Mouse (Mus musculus): ENCODE measurements around the gene Plcl2. TPM values are rescaled to one million over a fixed set of nuclear protein-coding genes. Genes with fewer than 3 reads are reported as not detected.

The Plcl2 gene
- total RNA-seq (2015), result 52.0 and 54.7 TPM in 2 replicates
- 58.9 and 61.4 TPM in 2 replicates for total RNA-seq (2017)

DNA sequence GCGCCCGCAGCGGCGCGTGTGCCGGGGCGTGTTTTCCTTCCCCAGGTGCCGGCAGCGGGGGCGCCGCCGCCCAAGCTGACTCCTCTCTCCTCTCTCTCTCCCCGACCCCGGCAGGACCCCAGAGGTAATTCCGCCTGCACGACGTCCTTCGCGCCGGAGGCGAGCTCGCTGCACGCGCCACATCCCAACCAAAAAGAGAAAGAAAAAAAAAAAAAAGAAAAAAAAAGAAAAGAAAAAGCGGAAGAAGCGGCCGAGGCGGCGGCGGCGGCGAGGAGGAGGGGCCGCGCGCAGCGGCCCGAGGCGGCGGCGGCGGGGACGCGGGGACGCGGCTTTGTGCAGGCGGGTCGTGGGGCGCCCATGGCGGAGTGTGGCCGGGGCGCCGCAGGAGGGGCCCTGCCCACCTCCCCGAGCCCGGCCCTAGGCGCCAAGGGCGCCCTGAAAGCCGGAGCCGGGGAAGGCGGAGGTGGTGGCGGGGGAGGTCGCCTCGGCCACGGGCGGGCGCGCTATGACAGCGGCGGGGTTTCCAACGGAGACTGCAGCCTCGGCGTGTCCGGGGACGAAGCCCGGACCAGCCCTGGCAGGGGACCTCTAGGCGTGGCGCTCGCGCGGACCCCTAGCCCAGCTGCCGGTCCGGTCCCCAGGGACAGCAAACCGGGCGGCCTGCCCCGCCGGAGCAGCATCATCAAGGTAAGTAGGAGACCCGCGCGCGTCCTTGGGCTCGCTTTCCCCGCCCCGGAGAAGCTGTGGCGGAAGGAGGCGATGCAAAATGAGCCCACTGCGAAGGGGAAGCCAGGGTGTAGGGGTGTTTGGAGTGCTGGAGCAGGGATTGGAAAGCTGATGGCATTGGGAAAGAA lies at the start of gene Plcl2:
Gene Plcl2, plus strand, starts transcription at position 153 of the 854 bp plus-strand sequence.
- peak; percentile 14 for ATAC-seq (ENCODE audit: poor library complexity, severe bottlenecking)

DNA sequence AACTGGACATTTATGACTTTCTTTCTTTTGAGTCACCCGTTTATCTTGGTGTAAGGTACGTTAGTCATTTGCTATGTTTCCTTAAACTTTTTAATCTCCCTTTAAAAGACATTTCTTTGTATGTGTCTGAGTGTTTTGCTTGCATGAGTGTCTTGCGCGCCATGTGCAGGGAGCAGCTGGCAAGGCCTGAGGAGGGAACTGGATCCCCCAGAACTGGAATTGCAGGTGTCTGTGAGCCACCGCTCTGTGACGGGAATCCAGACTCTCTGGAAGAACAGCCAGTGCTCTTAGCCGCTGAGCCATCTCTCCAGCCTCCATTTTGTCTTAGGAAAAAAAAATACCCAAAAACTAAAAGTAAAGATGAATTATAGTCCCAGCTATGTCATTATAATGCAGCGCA lies 48.9 kb upstream of the Plcl2 start:
- ATAC-seq (ENCODE audit: poor library complexity, severe bottlenecking), result no peak

DNA sequence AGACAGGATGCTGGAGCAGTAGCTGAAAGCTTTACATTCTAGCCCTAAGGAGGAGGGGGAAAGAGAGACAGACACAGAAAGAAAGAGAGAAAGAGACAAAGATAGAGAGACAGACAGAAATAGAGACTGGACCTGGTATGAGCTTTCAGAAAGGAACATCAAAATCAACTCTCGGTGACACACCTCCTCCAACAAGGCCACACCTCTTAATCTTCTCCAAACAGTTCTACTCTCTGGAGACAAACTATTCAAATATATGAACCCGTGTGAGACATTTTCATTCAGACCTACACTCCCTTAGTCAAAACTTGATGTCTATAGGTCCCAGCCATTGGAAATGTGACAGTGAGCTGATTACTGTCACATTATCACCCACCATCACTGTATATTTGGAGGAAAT lies 41.8 kb upstream of the Plcl2 start:
- no peak for ATAC-seq (ENCODE audit: poor library complexity, severe bottlenecking)

DNA sequence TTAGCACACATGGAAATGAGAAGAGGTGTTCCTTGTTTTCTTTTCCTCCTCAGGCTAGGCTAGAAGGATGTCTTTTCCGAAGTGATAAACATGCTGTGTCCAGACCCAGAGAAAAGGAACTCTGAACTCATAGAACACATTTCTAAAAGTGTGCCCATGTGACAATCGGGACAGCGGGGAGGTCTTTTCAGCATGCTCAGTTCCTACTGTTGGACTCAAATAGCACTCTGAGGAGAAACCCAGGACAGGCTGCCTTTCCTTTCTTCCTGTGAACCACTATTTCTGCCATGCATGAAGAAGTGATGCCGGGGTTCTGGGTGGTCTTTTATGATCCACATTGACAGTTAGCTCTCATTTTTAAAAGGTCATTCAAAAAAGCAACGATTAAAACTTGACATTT lies 40.1 kb upstream of the Plcl2 start:
- no peak for ATAC-seq (ENCODE audit: poor library complexity, severe bottlenecking)

DNA sequence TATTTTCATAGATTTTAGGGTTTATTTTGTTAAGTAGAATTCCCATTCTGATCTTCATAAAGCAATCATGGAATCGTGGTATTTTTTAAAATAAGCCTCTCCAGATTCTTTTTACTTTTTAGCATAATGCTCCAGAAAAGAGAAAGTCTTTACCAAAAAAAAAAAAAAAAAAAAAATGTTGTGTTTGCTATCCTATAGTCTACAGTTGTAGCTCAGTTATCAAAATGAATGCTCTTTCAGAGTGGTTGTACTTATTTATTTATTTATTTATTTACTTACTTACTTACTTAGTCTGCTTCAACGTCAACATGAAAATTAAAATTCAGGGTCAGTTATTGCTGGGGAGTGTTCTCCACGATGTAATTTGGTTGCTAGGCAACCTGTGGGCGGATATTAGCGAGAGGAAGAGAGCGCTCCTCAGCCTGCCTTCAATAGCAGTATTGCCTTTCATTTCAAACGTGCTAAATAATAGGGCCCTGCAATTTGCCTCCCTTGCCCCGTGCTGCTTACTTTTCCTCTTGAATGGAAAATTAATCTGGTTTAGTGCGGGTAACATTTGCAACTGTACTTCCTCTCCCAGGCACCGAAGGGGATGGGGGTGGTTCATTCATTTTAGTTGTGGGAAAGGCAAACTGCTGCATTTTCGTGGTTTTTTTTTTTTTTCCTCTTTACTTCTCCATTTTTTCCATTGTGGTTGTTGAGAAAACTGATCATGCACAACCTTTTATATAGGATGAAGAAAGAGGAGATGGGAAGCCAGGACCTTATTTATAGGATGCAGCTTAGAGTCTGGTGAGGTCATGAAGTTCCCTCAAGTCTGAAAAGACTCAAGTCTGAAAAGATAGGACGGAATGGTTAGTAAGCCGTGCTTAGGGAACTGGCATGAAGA lies 39.4 kb upstream of the Plcl2 start:
- ATAC-seq (ENCODE audit: poor library complexity, severe bottlenecking), result peak; percentile 61

DNA sequence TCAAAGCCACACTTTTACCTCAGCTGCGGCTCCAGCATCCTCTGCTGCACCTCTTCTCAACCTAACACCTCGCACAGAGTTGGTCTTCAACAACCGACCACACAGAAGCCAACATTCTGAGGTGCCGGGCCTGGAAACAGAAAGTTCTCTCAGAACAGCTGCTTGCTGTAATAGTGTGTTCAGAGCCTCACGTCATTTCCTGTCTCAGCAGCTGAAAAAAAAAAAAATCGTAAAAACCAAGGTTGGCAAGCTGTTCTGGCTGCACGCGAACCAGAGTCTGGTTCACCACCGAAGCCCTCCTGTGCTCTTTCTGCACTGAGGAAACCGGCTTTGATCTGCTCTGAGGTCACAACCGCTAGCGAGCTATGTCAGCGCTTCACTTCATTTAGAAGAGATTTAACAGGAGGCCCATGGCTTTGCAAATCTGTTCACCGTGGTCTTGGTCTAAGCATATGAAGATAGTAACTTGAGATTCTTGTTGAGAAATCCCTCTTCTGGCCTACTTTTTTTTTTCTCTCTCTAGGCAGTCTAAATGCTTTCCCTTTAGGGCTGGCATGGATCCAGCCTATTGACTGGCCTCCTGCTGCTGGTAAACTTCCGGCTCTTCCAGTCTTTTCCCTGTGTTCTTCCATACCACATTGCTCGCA lies 38.6 kb upstream of the Plcl2 start:
- ATAC-seq (ENCODE audit: poor library complexity, severe bottlenecking), result peak; percentile 77

DNA sequence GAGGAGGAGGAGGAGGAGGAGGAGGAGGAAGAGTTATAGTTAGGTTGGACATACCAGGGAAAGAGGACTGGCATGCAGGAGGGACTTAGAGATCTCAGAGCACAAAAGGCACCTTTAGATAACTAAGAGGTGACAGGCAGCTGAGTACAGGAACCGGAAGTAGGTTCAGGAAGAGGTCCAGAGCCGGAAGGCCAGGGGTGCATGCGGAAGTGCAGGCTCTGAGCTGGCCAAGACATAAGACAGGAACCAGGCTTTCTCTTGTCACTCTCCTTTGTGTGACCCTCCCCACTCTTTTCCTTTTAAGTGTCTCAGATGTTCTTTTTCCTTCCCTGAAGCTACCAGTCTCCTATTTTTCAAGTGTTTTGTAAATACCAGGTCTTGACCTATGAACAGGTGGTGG lies 38.0 kb upstream of the Plcl2 start:
- peak; percentile 73 for ATAC-seq (ENCODE audit: poor library complexity, severe bottlenecking)

DNA sequence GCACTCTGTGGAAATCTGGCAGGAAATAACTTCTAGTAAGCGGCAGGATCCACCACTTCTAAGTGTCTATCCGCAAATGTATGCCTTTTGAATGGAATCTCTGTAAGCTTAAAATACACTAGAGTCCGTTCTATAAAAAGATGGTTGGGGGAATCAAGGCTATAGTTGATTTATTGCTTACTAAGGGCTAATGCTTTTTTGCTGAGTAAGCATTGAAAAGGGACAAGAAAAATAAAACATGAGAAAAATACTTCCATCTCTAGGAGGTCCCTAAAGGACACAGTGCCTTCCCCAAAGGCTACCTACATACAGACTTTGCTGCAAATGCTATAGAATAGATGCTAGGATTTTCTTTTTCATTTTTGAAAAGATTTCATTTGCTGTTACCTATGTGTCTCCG lies 31.9 kb upstream of the Plcl2 start:
- ATAC-seq (ENCODE audit: poor library complexity, severe bottlenecking), result no peak

DNA sequence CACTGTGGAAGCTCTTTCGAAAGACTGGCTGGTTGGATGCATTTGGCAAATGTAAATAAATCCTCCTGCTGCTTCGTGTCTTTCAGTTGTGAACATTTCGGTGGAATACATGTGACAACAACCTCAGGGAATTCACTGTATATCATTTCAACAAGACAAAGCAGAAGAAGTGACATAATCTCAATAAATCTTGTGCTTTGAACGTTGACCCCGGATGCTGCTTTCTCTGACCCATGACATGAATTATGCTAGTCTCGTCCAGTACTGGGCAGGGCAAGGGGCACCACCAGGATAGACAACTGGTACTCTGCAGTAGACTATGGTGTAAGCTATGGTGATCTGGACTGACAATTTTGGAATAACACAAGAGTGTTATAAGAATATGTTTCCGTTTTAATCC lies 28.3 kb upstream of the Plcl2 start:
- no peak for ATAC-seq (ENCODE audit: poor library complexity, severe bottlenecking)

DNA sequence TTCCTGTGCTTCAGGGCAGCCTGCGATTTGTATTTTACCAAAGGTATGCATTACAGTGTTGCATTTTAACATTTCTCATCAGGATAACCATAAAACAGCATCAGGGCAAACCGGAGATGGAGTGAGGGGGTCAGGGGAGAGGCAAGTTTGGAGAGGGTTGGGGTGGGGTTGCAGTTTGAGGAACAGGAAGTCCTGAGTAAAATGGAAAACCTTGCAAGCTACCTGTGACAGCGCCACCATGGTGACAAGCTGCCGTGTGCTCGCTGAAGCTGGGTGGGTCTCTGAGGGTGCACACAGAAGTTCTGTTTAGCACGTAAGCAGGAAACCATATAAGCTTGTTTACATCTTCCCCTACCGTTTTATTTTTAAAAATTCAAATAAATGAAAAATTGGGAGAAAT lies 25.5 kb upstream of the Plcl2 start:
- ATAC-seq (ENCODE audit: poor library complexity, severe bottlenecking), result peak; percentile 93

DNA sequence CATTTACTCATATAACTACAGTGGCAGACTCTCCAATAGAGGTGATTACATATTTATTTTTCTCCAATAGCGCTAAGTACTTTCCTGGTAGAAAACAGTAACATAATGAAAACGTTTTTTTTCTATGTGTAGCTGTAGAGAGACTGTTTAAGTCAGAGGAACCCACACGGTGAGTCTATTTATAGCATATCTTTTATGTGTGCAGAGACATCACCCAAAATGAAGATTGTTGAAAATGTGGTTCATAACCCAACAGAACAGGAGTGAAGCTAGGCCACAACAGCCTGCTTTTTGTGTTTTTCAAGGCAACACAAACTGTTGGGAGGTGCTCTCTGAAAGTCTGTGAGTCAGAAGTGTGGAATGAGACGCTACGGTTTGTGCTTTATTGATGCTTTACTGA lies 24.2 kb upstream of the Plcl2 start:
- no peak for ATAC-seq (ENCODE audit: poor library complexity, severe bottlenecking)

DNA sequence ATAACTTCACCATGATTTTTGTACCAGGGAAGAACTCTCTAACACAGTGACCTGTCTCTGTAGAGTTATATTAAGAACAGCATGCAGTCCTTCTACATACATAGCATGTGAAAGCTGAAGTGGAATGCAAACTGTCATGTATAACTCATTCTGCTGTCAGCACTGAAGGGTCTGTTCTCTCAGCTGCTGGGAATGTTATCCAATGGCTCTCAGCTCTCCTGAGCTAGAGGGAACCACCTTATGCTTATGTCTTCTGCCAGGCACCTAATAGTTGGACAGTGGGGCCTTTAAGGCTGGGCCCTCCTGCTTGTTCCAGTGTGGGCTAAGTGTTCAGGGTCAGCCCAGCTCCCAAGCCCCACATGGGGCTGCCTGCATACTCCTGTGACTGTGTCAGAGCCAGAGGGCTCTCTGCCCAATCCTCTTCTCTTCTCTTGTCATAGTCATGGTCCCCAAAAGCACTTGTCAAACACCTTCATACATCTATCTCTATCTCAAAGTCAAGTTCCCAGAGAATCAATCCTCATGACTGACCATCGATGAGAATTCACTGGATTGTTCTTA lies 22.1 kb upstream of the Plcl2 start:
- no peak for ATAC-seq (ENCODE audit: poor library complexity, severe bottlenecking)

DNA sequence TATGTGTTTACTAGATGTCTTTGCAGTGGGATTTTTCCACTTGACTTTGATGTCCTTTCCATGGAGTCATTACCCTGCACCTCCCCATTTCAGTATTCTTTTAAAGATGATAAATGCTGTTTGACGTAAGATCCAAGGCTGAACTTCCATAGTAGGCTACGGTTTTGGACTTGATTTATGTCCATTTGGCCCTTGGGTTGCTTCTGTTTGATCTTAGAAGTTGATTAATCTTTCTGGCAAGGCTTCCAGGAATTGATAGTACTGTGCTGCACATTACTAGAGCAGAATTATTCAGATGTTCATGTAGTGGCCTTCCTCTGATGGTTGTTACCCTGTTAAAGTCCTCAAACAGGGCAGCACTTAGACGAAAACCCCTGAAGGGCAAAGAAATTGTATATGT lies 21.5 kb upstream of the Plcl2 start:
- ATAC-seq (ENCODE audit: poor library complexity, severe bottlenecking), result no peak

DNA sequence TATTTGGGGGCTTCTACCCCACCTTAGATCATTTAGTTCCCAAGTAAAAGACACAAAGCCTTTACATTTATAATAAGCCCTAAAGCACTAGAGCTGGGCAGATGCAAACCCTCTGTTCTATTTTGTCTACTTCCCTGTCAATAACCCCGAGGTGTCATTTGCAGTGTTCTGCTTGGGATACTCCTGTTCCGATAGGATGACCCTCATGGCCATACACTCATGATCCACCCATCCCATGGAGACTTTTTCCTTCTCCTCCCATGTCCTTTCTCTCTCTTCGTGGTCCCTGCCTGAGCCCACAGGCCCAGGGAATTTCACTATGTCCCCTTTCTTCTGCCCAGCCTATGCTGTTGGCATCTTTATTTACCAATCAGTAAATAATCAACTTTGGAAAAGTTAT lies 20.8 kb upstream of the Plcl2 start:
- ATAC-seq (ENCODE audit: poor library complexity, severe bottlenecking), result no peak

DNA sequence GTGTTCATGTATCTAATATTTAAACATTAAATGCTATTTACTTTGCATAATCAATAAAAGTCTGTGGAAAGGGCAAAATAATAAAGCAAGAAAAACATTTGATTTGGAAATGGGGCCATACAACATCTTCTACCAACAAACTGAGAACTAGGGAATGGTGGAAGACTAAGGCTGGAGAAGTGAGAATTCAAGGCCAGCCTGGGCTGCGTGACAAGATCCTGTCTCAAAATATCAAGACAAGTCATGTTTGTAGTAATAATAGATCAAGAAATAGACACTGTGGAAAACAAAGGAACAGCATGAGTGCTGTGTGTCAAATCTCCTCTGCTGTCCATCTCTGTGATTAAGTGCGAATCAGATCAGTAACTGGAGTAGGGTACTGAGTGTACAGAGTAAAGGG lies 20.3 kb upstream of the Plcl2 start:
- ATAC-seq (ENCODE audit: poor library complexity, severe bottlenecking), result no peak

DNA sequence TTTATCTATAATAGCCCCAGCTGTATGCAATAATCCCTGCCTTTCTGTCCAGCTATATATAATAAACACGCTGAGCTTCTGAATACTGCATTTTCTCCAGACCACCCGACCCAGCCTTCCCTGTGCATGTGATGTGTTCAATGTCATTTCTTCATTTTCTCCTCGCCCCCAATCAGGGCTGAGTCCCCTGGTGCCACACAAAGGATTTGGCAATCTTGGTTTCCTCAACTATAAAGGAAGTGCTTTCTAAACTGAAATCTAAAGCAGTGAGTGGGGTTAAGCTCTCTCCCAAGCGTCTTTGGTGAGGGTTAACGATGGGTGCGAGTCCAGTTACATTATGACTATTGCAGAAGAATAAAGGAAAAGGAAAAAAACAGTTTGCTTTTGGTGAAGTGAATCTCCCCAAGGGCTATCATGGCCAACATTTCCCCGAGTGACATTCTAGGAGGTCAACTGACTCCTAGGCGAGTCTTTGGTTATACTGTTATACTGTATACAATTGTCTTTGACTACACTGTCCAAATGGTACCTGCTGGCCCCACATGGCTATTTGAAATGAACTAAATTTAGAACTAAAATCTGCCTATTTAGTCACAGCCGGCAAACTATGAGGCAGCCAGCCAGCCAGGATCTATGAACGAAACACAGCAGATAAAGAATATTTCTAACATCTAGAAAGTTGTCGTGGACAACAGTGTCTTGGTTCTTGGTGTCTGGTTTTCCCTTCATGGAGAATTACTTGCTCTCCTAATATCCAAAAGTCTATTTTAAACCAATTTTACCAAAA lies 18.4 kb upstream of the Plcl2 start:
- ATAC-seq (ENCODE audit: poor library complexity, severe bottlenecking), result peak; percentile 80

DNA sequence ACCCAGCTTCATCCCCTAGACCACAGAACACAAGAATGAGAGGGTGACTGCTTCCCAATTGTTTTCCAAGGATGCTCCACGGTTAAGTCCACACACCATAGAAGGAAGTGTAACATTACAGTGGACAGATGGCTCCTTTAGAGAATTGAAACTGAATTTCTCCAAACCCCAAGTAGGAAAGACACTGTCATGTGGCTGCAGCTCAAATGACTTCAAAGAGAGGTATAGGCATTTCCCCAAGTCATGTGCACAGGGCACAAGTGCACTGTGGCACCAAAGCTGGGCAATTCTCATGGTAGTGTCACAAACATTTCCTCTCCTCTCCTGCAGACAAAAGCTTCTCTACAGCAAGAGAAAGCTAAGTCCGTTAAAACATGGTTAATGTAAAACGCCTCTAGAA lies 17.7 kb upstream of the Plcl2 start:
- peak; percentile 77 for ATAC-seq (ENCODE audit: poor library complexity, severe bottlenecking)

DNA sequence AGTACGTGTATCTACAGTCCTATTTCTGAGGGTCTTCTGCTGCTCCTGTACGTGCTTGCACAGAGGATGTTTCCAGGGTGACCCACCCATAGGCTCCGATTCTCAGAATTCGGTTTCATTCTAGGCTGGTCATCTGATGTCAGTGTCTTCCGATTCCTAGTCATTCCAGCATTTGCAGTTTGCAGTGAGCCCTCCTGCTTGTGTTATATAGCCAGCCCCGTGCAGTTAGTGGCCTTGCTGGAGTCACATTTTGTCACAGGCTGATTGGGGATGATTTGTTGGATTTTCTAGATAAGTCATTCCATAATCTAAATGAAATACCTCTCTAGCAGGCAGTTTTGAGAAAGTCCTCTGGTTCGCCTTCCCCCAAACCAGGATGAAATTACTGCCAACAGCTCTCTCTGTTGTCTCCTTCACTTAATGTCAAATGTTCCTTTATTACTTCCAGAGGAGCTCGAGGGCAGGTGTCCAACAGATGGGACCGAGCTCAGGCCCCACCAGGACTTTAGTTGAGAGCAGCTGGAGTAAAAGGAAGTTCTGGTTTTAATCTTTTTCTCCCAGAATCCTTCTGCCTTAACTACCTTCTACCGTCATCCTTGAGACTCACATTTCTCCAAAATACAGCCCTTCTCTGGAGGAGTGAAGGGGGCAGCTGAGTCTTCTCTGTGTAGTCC lies 13.8 kb upstream of the Plcl2 start:
- ATAC-seq (ENCODE audit: poor library complexity, severe bottlenecking), result no peak

DNA sequence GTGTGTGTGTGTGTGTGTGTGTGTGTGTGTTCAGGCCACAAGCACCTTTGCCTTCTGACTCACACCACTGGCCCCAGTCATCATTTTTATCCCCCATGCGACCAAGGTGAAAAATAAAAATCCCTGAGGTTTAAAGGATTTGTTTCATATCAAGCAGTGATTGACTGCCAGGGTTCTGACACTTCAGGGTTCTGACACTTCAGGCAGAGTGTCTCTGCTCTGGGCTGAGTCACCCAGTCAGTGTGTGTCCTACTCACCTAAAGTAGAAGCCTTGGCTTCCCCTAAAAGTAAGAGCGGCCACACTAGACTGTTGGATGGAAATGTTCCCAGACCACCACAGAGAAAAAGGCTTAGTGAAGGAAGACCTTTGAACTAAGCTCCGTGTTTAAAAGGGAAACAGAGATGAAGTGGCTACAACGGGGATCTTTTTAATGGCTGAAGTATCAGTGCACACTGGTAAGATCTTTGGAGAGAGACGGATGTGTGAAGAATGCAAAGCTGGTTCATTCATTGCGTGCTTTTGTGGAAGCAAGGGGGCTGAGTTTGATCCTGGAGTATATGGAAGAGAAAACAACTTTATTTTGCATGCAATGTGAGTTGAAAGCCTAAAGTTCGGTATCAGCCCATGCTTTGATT lies 11.0 kb upstream of the Plcl2 start:
- no peak for ATAC-seq (ENCODE audit: poor library complexity, severe bottlenecking)
